Mouse (Mus musculus) lung, embryonic 15.5 days (tissue): ENCODE data around the gene Napepld. TPM values are rescaled to one million over a fixed set of nuclear protein-coding genes. Genes with fewer than 3 reads are reported as not detected.

Experiments
- ATAC-seq: fragments of 200-750 bp; cut with Nextera tagmentation; 2 replicates; pipeline ENCODE4 v1.8.0; 2017; ENCODE audit warnings: moderate number of reproducible peaks, borderline replicate concordance; ENCODE audit not compliant: low FRiP score, low TSS enrichment; ENCODE audit errors: extremely low read depth
- H3K27ac ChIP-seq: fragments of 300-500 bp; sonication (generic); 2 replicates; pipeline ENCODE4 v1.5.1; 2015; ENCODE audit warnings: moderate library complexity, mild to moderate bottlenecking, inconsistent platforms
- H3K27me3 ChIP-seq: fragments of 300-500 bp; sonication (generic); 2 replicates; pipeline ENCODE4 v1.6.1; 2015; ENCODE audit warnings: inconsistent platforms
- H3K36me3 ChIP-seq: fragments of 300-500 bp; sonication (generic); 2 replicates; pipeline ENCODE4 v1.6.1; 2015; ENCODE audit warnings: inconsistent platforms
- H3K4me1 ChIP-seq: fragments of 300-500 bp; sonication (generic); 2 replicates; pipeline ENCODE4 v1.6.1; 2015; ENCODE audit warnings: inconsistent platforms
- H3K4me2 ChIP-seq: fragments of 300-500 bp; sonication (generic); 2 replicates; pipeline ENCODE4 v1.6.1; 2015; ENCODE audit warnings: inconsistent platforms, mild to moderate bottlenecking, moderate library complexity
- H3K4me3 ChIP-seq: fragments of 300-500 bp; sonication (generic); 2 replicates; pipeline ENCODE4 v1.5.1; 2015; ENCODE audit warnings: mild to moderate bottlenecking, inconsistent platforms
- H3K9ac ChIP-seq: fragments of 300-500 bp; sonication (generic); 2 replicates; pipeline ENCODE4 v1.6.1; 2015; ENCODE audit warnings: inconsistent platforms
- H3K9me3 ChIP-seq: fragments of 300-500 bp; sonication (generic); 2 replicates; pipeline ENCODE4 v1.6.1; 2016; ENCODE audit warnings: inconsistent platforms
- WGBS: fragments of 180-500 bp; shearing (Covaris S2); methylation state at CpG from one replicate; pipeline ENCODE4 v1.1.7; 2015; 5-methylcytosine and 5-hydroxymethylcytosine counted together
- polyA plus RNA-seq: library from polyadenylated mRNA; unstranded; fragments of >200 nt; fragmentation: Nextera tagmentation; extraction: Ambion mirVana; gene quantifications from 2 replicates; pipeline ENCODE4 v1.2.1, GENCODE M21; 2015

Gene Napepld
- polyA plus RNA-seq, result 4.0 and 4.9 TPM in 2 replicates

DNA sequence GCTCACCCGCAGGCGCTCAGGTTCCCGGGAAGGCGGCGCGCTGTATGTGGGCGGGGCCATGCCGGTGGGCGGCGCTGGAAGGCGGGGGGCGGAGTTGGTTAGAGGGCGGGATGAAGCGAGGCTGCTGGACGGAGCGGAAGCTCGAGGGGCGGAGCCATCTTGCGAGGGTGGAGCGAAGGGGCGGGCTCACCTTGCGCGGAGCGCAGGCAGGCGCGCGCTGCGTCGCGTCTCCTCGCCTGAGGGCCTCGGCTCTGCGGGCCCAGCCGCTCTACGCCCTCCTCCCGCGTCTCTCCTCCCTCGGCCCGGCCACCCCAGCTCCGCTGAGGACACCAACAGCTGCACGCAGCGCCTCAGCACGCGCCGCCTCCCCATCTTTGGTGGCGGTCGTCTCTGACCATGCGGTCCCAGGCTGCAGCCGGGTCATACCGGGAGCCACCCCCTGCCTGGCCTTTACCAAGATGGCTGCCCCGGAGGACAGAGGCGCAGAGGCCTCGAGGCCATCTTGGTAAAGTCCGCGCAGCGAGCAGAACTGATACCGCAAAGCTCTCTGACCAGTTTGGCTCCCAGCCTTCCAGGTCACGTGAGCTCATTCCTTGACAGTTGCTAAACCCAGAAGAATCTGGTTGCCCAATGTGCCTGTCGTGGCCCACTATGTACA, at the start of gene Napepld:
Gene Napepld, minus strand, starts transcription at position 46 of the 658 bp plus-strand sequence.
- no peaks in the 10 kb centered on the region for H3K9me3 ChIP-seq
- peak; percentile 99 for ATAC-seq
- WGBS, result under 1% methylated on average over 36 of the region's 59 CpGs
- peak within 1 kb of the TSS; percentile 73 for H3K4me2 ChIP-seq
- H3K4me3 ChIP-seq, result peak within 1 kb of the TSS; percentile 74
- H3K4me1 ChIP-seq, result 0 out of 2 replicates have a peak, but pooled peaks cover 4% of the 10 kb centered on the region
- H3K27ac ChIP-seq, result peak within 1 kb of the TSS; percentile 98
- H3K36me3 ChIP-seq, result no peaks in the 10 kb centered on the region
- H3K9ac ChIP-seq, result peak within 1 kb of the TSS; percentile 89
- no peaks in the 10 kb centered on the region for H3K27me3 ChIP-seq

DNA sequence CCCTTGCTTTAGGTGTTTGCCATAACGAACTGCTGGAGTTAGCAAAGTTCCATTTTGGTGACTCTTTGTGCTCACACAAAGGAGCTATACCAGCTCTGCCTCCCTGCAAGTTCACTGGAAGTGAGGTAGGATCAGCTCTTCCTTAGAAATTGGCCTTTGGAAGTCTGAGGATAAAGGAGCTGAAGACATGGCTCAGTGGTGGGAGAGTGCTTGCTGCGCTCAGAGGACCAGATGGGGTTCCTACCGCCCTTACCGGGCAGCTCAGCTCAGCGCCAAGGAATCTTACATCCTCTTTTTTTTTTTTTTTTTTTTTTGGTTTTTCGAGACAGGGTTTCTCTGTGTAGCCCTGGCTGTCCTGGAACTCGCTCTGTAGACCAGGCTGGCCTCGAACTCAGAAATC, 44.8 kb upstream of the Napepld start:
- Histone ChIP-seq H3K27me3 (no peaks in the 10 kb centered on the region), H3K27ac (no peak overlapping the region), H3K4me1 (no peaks in the 10 kb centered on the region), H3K4me2 (no peak overlapping the region), H3K9me3 (no peaks in the 10 kb centered on the region), H3K4me3 (no peak overlapping the region), H3K36me3 (peaks cover 92% of the 10 kb centered on the region), H3K9ac (no peak overlapping the region)
- WGBS, result 97% methylated on average over 7 of the region's 8 CpGs
- no peak for ATAC-seq

DNA sequence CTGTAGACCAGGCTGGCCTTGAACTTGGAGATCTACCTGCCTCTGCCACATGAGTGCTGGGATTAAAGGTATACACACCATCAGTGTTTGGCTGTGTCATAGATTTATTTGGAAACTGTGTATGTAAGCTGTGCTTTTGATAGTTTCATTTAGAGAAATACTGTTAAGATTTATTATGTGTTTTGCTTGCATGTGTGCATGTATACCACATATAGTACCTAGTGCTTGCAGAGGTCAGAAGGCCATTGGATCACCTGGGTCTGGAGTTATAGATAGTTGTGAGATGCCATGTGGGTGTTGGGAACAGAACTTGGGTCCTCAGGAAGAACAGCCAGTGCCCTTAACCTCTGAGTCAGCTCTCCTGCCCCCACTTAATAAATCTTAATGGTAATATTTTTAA, 43.5 kb upstream of the Napepld start:
- no peak overlapping the region for H3K9ac ChIP-seq
- H3K36me3 ChIP-seq, result peaks cover 90% of the 10 kb centered on the region
- no peak for ATAC-seq
- H3K4me1 ChIP-seq, result no peaks in the 10 kb centered on the region
- H3K4me3 ChIP-seq, result no peak overlapping the region
- H3K4me2 ChIP-seq, result no peak overlapping the region
- no peak overlapping the region for H3K27ac ChIP-seq
- H3K9me3 ChIP-seq, result no peaks in the 10 kb centered on the region
- no peaks in the 10 kb centered on the region for H3K27me3 ChIP-seq

DNA sequence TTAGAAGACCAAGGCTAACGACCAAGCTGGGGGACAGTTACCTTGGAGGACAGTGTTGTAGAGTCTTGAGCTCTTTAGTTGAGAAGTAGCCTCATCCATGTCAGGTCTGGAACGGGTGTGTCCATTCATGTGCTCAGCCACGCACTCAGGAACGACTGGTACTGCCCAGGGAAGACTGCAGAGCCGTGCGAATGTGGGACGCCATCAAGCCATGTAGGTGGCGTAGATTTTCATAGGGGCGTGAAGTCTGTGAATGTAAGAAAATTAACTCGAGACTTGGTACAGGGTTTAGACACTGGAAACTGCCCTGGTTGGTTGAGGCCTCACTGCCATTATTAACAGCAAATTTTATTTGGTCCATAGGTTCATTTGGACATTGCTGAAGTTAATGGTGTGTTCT, 42.4 kb upstream of the Napepld start:
- Histone ChIP-seq H3K9ac (no peak overlapping the region), H3K27ac (no peak overlapping the region), H3K36me3 (peaks cover 88% of the 10 kb centered on the region), H3K4me3 (no peak overlapping the region), H3K4me1 (no peaks in the 10 kb centered on the region), H3K4me2 (no peak overlapping the region), H3K27me3 (no peaks in the 10 kb centered on the region), H3K9me3 (no peaks in the 10 kb centered on the region)
- ATAC-seq, result no peak
- WGBS, result 93% methylated on average over 10 of the region's 10 CpGs

DNA sequence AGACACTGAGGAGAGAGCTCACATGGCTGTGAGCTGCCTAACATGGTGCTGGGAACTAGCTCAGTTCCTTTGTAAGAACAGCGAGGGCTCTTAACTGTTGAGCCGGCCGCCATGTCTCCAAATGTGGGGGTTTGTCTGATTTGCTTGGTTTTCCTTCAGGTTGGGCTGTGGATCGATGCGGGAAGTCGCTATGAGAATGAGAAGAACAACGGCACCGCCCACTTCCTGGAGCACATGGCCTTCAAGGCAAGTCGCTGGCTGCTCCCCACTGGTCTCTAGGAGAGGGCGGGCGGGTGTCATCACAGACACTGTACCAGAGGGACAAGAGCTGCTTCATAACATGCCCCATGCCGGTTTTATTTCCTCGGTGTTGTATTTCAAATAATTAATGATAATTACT, 38.7 kb upstream of the Napepld start:
- Histone ChIP-seq H3K4me2 (no peak overlapping the region), H3K36me3 (peaks cover 54% of the 10 kb centered on the region), H3K9ac (no peak overlapping the region), H3K27ac (no peak overlapping the region), H3K27me3 (no peaks in the 10 kb centered on the region), H3K4me1 (peaks cover 9% of the 10 kb centered on the region), H3K4me3 (no peak overlapping the region), H3K9me3 (no peaks in the 10 kb centered on the region)
- no peak for ATAC-seq
- 85% methylated on average over 13 of the region's 13 CpGs for WGBS

DNA sequence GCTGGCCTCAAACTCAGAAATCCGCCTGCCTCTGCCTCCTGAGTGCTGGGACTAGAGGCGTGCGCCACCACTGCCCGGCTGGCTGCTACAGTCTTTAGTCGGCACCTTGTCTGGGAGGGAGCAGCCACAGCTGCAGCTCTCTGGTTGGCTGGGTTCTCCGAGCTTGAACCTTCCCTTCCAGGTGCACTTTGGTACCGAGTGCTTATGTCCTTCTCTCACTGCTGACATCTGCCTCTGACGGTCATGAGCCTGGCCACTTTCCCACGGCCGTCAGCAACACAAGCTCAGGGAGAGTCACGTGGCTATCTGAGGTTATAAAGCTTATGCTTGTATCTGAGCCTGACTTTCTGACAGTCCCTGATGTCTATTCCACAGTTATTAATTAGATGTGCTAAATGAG, 37.9 kb upstream of the Napepld start:
- Histone ChIP-seq H3K36me3 (peaks cover 47% of the 10 kb centered on the region), H3K27me3 (no peaks in the 10 kb centered on the region)
- 85% methylated on average over 11 of the region's 11 CpGs for WGBS

DNA sequence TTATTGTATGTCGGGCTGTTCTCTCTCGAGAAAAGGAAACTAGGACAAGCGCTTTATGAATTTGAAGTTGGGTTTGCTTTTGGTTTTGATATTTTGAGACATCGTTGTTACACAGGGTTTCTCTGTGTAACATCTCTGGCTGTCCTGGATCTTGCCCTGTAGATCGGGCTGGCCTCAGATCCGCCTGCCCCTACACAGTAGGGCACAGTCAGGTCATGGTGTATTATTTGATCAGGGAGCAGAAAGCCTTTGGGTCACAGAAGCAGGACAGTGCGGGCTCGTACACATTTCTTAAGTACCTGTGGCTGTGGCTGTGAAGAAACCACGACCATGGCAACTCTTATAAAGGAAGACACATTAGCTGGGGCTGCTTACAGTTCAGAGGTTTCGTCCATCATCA, 36.4 kb upstream of the Napepld start:
- peaks cover 32% of the 10 kb centered on the region for H3K36me3 ChIP-seq
- no peak for ATAC-seq
- peak overlapping the region; percentile 67 for H3K9ac ChIP-seq
- H3K27ac ChIP-seq, result no peak overlapping the region
- H3K4me1 ChIP-seq, result peaks cover 9% of the 10 kb centered on the region
- no peaks in the 10 kb centered on the region for H3K9me3 ChIP-seq
- H3K4me2 ChIP-seq, result peak overlapping the region; percentile 64
- 10% methylated on average over 10 of the region's 10 CpGs for WGBS
- peak overlapping the region; percentile 61 for H3K4me3 ChIP-seq
- H3K27me3 ChIP-seq, result no peaks in the 10 kb centered on the region

More for the DNA sequence above, 37.9 kb upstream of the Napepld start:
- no peak for ATAC-seq
- Histone ChIP-seq H3K9me3 (no peaks in the 10 kb centered on the region), H3K4me1 (peaks cover 9% of the 10 kb centered on the region), H3K9ac (no peak overlapping the region), H3K4me2 (no peak overlapping the region), H3K27ac (no peak overlapping the region), H3K4me3 (no peak overlapping the region)

DNA sequence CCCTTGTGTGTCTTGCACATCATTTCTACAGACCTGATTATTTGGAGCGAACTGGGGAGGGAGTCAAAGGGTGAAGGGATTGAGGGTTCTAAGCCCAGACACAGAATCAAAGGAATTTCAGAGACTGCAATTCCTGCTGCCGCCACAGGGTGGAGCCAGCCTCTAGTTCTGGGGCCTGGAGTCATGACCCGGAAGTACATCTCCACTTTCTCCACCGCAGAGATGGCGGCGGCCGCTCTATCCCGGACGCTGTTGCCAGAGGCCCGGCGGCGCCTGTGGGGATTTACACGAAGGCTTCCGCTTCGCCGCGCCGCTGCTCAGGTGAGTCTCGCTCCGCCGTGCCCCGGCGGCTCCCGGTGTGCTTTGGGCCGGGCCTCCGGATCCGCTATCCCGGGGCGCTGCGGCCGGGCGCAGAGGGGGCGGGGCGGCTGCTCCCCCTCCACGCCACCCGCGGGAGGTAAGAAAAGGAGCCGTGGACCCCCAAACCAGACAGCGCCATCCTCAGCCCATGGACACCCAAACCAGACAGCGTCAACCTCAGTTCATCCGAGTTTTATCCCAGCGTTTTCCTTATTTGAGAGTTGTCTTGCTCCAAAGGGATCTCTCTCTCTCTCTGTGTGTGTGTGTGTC, 35.9 kb upstream of the Napepld start, which contains the start of gene Pmpcb:
Gene Pmpcb, plus strand, starts transcription at position 186 of the 630 bp plus-strand sequence.
- peaks cover 27% of the 10 kb centered on the region for H3K36me3 ChIP-seq
- no peaks in the 10 kb centered on the region for H3K27me3 ChIP-seq
- H3K4me3 ChIP-seq, result peak within 1 kb of the TSS; percentile 61
- peaks cover 9% of the 10 kb centered on the region for H3K4me1 ChIP-seq
- H3K9me3 ChIP-seq, result no peaks in the 10 kb centered on the region
- H3K27ac ChIP-seq, result peak within 1 kb of the TSS; percentile 37; the same call in 1 of the 2 replicates
- ATAC-seq, result peak; percentile 83
- H3K4me2 ChIP-seq, result peak within 1 kb of the TSS; percentile 64
- peak within 1 kb of the TSS; percentile 67 for H3K9ac ChIP-seq
- under 1% methylated on average over 42 of the region's 42 CpGs for whole genome bisulfite sequencing

DNA sequence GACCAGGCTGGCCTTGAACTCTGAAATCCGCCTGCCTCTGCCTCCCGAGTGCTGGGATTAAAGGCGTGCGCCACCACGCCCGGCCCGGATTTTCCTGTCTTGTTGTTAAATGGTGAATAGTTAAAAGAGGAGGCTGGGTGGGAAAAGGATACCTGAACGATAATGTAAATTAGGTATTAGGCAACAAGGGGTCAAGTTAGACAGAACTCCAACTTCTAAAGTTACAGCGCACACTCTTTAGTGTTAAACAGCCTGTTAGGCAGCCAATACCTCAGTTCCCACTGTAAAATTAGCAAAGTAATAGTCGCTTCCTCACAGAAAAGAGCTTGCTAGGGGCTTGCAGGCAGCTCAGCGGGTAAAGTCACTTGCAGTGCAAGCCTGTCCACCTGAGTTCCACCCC, 34.9 kb upstream of the Napepld start:
- ATAC-seq, result no peak
- no peaks in the 10 kb centered on the region for H3K27me3 ChIP-seq
- H3K4me2 ChIP-seq, result no peak overlapping the region
- H3K9me3 ChIP-seq, result no peaks in the 10 kb centered on the region
- WGBS, result 80% methylated on average over 11 of the region's 11 CpGs
- peaks cover 9% of the 10 kb centered on the region for H3K4me1 ChIP-seq
- H3K4me3 ChIP-seq, result no peak overlapping the region
- H3K9ac ChIP-seq, result no peak overlapping the region
- no peak overlapping the region for H3K27ac ChIP-seq
- peaks cover 17% of the 10 kb centered on the region for H3K36me3 ChIP-seq

DNA sequence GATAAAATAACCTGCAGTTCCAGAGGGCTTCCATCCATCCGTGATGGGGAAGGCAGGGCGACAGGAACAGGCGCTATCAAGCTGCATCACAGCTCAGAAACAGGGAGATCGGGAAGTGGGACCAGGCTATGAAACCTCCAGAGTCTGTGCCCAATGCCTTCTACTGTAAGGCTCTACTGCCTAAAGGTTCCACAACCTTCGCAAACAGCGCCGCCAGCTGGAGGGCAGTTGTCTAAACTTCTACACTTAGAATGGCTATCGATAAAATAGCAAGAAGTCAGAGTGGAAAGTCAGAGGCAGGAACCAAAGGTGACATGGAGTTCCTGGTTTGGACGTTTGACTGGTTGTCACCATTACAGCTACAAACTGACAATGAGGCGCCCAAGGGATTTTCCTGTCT, 34.4 kb upstream of the Napepld start:
- Histone ChIP-seq H3K36me3 (peaks cover 15% of the 10 kb centered on the region), H3K4me3 (peak overlapping the region; percentile 19), H3K9ac (no peak overlapping the region), H3K27me3 (no peaks in the 10 kb centered on the region), H3K4me2 (peak overlapping the region; percentile 39; the same call in 1 of the 2 replicates), H3K4me1 (peaks cover 9% of the 10 kb centered on the region), H3K27ac (no peak overlapping the region), H3K9me3 (no peaks in the 10 kb centered on the region)
- 30% methylated on average over 10 of the region's 10 CpGs for WGBS
- ATAC-seq, result no peak

DNA sequence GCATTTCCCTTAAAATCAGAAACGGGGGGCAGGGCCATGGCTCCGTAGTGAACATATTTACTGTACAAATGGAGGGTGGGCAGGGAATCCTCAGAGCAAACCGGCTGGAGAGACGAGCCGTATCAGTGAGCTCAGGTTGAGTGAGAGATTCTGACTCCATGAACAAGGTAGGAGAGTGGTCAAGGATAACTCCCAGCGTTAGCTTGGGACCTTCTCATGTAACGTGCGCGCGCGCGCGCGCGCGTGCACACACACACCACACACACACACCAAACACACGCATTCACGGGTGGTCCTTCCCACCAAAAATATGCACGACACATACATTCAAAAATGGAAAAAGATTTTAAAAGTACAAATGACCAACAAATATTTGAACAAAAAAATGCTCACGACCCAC, 33.9 kb upstream of the Napepld start:
- Histone ChIP-seq H3K4me3 (peak overlapping the region; percentile 19), H3K9ac (no peak overlapping the region), H3K27me3 (no peaks in the 10 kb centered on the region), H3K27ac (no peak overlapping the region), H3K36me3 (peaks cover 11% of the 10 kb centered on the region), H3K4me2 (peak overlapping the region; percentile 39; the same call in 1 of the 2 replicates), H3K9me3 (no peaks in the 10 kb centered on the region), H3K4me1 (peaks cover 9% of the 10 kb centered on the region)
- no peak for ATAC-seq
- 70% methylated on average over 20 of the region's 20 CpGs for WGBS

DNA sequence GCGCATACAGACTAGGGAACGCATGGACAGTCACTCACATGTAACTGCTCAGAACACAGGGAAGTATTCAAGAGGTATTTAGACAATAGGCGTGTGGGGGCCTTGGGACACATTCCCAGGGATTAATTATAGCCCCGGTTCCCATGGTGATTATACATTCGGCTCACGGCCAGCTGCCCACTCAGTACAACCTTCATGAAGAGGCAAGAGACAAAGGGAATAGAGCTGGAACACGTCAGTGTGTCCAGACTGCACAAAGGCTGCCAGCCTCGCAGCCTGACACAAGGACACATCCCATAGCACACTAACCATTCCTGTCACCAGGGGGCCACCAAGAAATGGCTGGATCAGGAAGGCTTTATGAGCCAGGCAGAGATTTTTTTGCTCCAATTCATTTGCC, 31.7 kb upstream of the Napepld start:
- Histone ChIP-seq H3K9me3 (no peaks in the 10 kb centered on the region), H3K27me3 (no peaks in the 10 kb centered on the region), H3K36me3 (no peaks in the 10 kb centered on the region), H3K27ac (no peak overlapping the region), H3K4me3 (no peak overlapping the region), H3K9ac (no peak overlapping the region), H3K4me1 (peaks cover 3% of the 10 kb centered on the region), H3K4me2 (no peak overlapping the region)
- ATAC-seq, result 0 out of 2 replicates have a peak, but pooled peaks have one; percentile 23
- WGBS, result 32% methylated on average over 8 of the region's 8 CpGs
